In genomic region chr16:9994041-9994950, GRCm38 (mm10) we compare ENCODE assay signal across 9 mouse cellular contexts. TPM values are rescaled to one million over a fixed set of nuclear protein-coding genes. Genes with fewer than 3 reads are reported as not detected.
DNase-seq lines count a peak whose midpoint lies in the region; ATAC-seq lines count a peak whose summit lies in the region.
"Had no signal": no experiment of that assay in that cellular context is flagged by ENCODE, and none has a peak within 500 bp of the region (broad histone marks: within the 10 kb centered on the region; RNA-seq: fewer than 3 reads in every experiment).

No protein-coding gene starts in this region.

- peaks cover 4 to 13% of the 10 kb centered on the region in 2 experiments; a peak in 3 of 4 replicates for H3K4me1 ChIP-seq in heart, embryonic 14.5 days (ENCODE audit: control insufficient read depth in 2 of 2, insufficient read depth in 2 of 2, low read length in 2 of 2)

- no peak for ATAC-seq in heart, embryonic 14.5 days (ENCODE audit: insufficient number of reproducible peaks, insufficient read depth, low FRiP score, low read depth)
- ATAC-seq in frontal cortex, adult (ENCODE audit: low TSS enrichment): peak; percentile 17

- H3K9ac ChIP-seq in heart, embryonic 14.5 days (ENCODE audit: low read length): no peak overlapping the region

- peak overlapping the region; percentile 64 for H3K4me2 ChIP-seq in heart, embryonic 14.5 days (ENCODE audit: low read length)

- no peak for DNase-seq in heart, postnatal 36 days
- DNase-seq in R1 (ENCODE audit: low read depth, low spot score): peak; percentile 39
- DNase-seq in left cerebral cortex, postnatal 4 days: peak; percentile 20
- peak; percentile 69 to 78 for DNase-seq in right cerebral cortex, postnatal 10 days (ENCODE audit: low spot score in 2 of 2)
- no peak for DNase-seq in urinary bladder, postnatal 4 days (ENCODE audit: low spot score in 2 of 2)
- DNase-seq in lung, postnatal 10 days: no peak

- intact Hi-C loops in heart, postnatal 36 days (cut with DNase I): loop anchor here (1.0 kb wide), 1 partner anchor 1111 kb away; no protein-coding TSS in a partner anchor
- intact Hi-C loops in left cerebral cortex, postnatal 4 days (cut with DNase I): loop anchor here (5.0 to 10.0 kb wide), 2 partner anchors 309 to 1112 kb away; no protein-coding TSS in a partner anchor

- H3K27me3 ChIP-seq in heart, embryonic 14.5 days (ENCODE audit: control insufficient read depth, insufficient read depth, low read length): peaks cover 76% of the 10 kb centered on the region

- no peaks in the 10 kb centered on the region for H3K36me3 ChIP-seq in heart, embryonic 14.5 days (ENCODE audit: control insufficient read depth, insufficient read depth, low read length)

- H3K4me3 ChIP-seq in heart, embryonic 14.5 days (ENCODE audit: control insufficient read depth in 1 of 2, insufficient read depth in 1 of 2, low read depth in 1 of 2, low read length in 2 of 2): peak overlapping the region; percentile 19 to 31

- WGBS in heart, embryonic 14.5 days: under 1% methylated on average over 44 of the region's 51 CpGs

- no peaks in the 10 kb centered on the region for H3K9me3 ChIP-seq in heart, embryonic 14.5 days (ENCODE audit: control insufficient read depth, low read length)

- no peak overlapping the region for H3K27ac ChIP-seq in heart, embryonic 14.5 days (replicated peaks in 1 of 2; ENCODE audit: control insufficient read depth in 1 of 2, insufficient read depth in 1 of 2, low read depth in 2 of 2, low read length in 2 of 2)

RNA-seq across cellular contexts. Expression of gene Grin2a, which starts 1.1 kb away (rescaled TPM):
- 0.26 and 0.35 TPM in 2 replicates for polyA plus RNA-seq in heart, embryonic 14.5 days (2014; fragmentation: Nextera tagmentation; extraction: Ambion mirVana)
- under 1 TPM; 0.08 to 0.33 TPM for total RNA-seq in heart, postnatal 36 days (2021)
- 10 to 100 TPM; 51.3 to 52.3 TPM for total RNA-seq in left cerebral cortex, postnatal 4 days (2021)
- total RNA-seq: MEL had no signal

Comparison
In these comparisons a context has a peak if more than half of its experiments do, and no peak if none do; other contexts are left out.
1. DNase-seq: peak in R1 (single experiment), left cerebral cortex, postnatal 4 days (single experiment) and right cerebral cortex, postnatal 10 days (2 of 2); none in heart, postnatal 36 days (0 of 2), urinary bladder, postnatal 4 days (0 of 2) and lung, postnatal 10 days (single experiment).
2. RNA of gene Grin2a, which starts 1.1 kb away (total RNA-seq): 51.3 to 52.3 TPM in left cerebral cortex, postnatal 4 days; 0.08 to 0.33 TPM in heart, postnatal 36 days; every median in the first group is over 10 times any median in the second.